In genomic region chr16:95824720-95825534, GRCm38 (mm10) we compare ENCODE assay signal across 9 mouse cellular contexts.
A peak's percentile ranks its signal among the peaks of the same experiment; 100 is the strongest.
DNase-seq lines count a peak whose midpoint lies in the region; ATAC-seq lines count a peak whose summit lies in the region.
"Had no signal": no experiment of that assay in that cellular context is flagged by ENCODE, and none has a peak within 500 bp of the region (broad histone marks: within the 10 kb centered on the region; RNA-seq: fewer than 3 reads in every experiment).

No protein-coding gene starts in this region.

- no peak for ATAC-seq in forebrain, embryonic 13.5 days
- peak; percentile 75 for ATAC-seq in heart, embryonic 14.5 days (ENCODE audit: insufficient number of reproducible peaks, insufficient read depth, low FRiP score, low read depth)
- peak; percentile 79 for ATAC-seq in kidney, embryonic 14.5 days (ENCODE audit: low FRiP score, low TSS enrichment)

- H3K4me3 ChIP-seq in forebrain, embryonic 10.5 days: no peak overlapping the region
- no peak overlapping the region for H3K4me3 ChIP-seq in forebrain, embryonic 13.5 days
- H3K4me3 ChIP-seq in heart, embryonic 14.5 days (ENCODE audit: control insufficient read depth in 1 of 2, insufficient read depth in 1 of 2, low read depth in 1 of 2, low read length in 2 of 2): no peak overlapping the region
- no peak overlapping the region for H3K4me3 ChIP-seq in kidney, embryonic 14.5 days (ENCODE audit: low read length)
- H3K4me3 ChIP-seq: erythroblast, embryonic 14.5 days had no signal

- H3K4me2 ChIP-seq in forebrain, embryonic 13.5 days: no peak overlapping the region
- H3K4me2 ChIP-seq in heart, embryonic 14.5 days (ENCODE audit: low read length): peak overlapping the region; percentile 46
- H3K4me2 ChIP-seq in kidney, embryonic 14.5 days (replicated peaks; ENCODE audit: low read depth, low read length): peak overlapping the region; percentile 5; the same call in 1 of the 2 replicates

- H3K4me1 ChIP-seq in forebrain, embryonic 10.5 days: peaks cover 28% of the 10 kb centered on the region
- peaks cover 7% of the 10 kb centered on the region for H3K4me1 ChIP-seq in forebrain, embryonic 13.5 days
- H3K4me1 ChIP-seq in heart, embryonic 14.5 days (ENCODE audit: control insufficient read depth in 2 of 2, insufficient read depth in 2 of 2, low read length in 2 of 2): peaks cover 20 to 26% of the 10 kb centered on the region in 2 experiments
- H3K4me1 ChIP-seq in kidney, embryonic 14.5 days (ENCODE audit: control insufficient read depth, insufficient read depth, low read length): peaks cover 21% of the 10 kb centered on the region

- no peak overlapping the region for H3K9ac ChIP-seq in forebrain, embryonic 13.5 days
- H3K9ac ChIP-seq in heart, embryonic 14.5 days (ENCODE audit: low read length): peak overlapping the region; percentile 10; the same call in 1 of the 2 replicates
- no peak overlapping the region for H3K9ac ChIP-seq in kidney, embryonic 14.5 days (ENCODE audit: low read depth, low read length)

- no peaks in the 10 kb centered on the region for H3K36me3 ChIP-seq in forebrain, embryonic 10.5 days (replicated peaks)
- no peaks in the 10 kb centered on the region for H3K36me3 ChIP-seq in forebrain, embryonic 13.5 days (ENCODE audit: poor library complexity, severe bottlenecking)
- H3K36me3 ChIP-seq in heart, embryonic 14.5 days (ENCODE audit: control insufficient read depth, insufficient read depth, low read length): no peaks in the 10 kb centered on the region
- H3K36me3 ChIP-seq in kidney, embryonic 14.5 days (ENCODE audit: control insufficient read depth, insufficient read depth, low read length): no peaks in the 10 kb centered on the region

- H3K27me3 ChIP-seq in forebrain, embryonic 10.5 days (ENCODE audit: poor library complexity, severe bottlenecking): no peaks in the 10 kb centered on the region
- no peaks in the 10 kb centered on the region for H3K27me3 ChIP-seq in forebrain, embryonic 13.5 days
- no peaks in the 10 kb centered on the region for H3K27me3 ChIP-seq in heart, embryonic 14.5 days (ENCODE audit: control insufficient read depth, insufficient read depth, low read length)
- no peaks in the 10 kb centered on the region for H3K27me3 ChIP-seq in kidney, embryonic 14.5 days (ENCODE audit: control insufficient read depth, insufficient read depth, low read length)

- H3K27ac ChIP-seq in forebrain, embryonic 10.5 days: peak overlapping the region; percentile 49
- no peak overlapping the region for H3K27ac ChIP-seq in forebrain, embryonic 13.5 days
- peak overlapping the region; percentile 81 to 84 for H3K27ac ChIP-seq in heart, embryonic 14.5 days (replicated peaks in 1 of 2; ENCODE audit: control insufficient read depth in 1 of 2, insufficient read depth in 1 of 2, low read depth in 2 of 2, low read length in 2 of 2)
- H3K27ac ChIP-seq in kidney, embryonic 14.5 days (ENCODE audit: low read depth, low read length): peak overlapping the region; percentile 79

- no peaks in the 10 kb centered on the region for H3K9me3 ChIP-seq in forebrain, embryonic 10.5 days
- H3K9me3 ChIP-seq in forebrain, embryonic 13.5 days (replicated peaks): no peaks in the 10 kb centered on the region
- H3K9me3 ChIP-seq in heart, embryonic 14.5 days (ENCODE audit: control insufficient read depth, low read length): no peaks in the 10 kb centered on the region
- no peaks in the 10 kb centered on the region for H3K9me3 ChIP-seq in kidney, embryonic 14.5 days (ENCODE audit: control insufficient read depth, low read length)

- 57% methylated on average over 7 of the region's 7 CpGs for WGBS in forebrain, embryonic 10.5 days
- 45% methylated on average over 7 of the region's 7 CpGs for WGBS in forebrain, embryonic 13.5 days
- WGBS in heart, embryonic 14.5 days: 6% methylated on average over 7 of the region's 7 CpGs
- 5% methylated on average over 7 of the region's 7 CpGs for WGBS in kidney, embryonic 14.5 days

- no peak for DNase-seq in forebrain, embryonic 10.5 days (ENCODE audit: extremely low spot score, low spot score)
- peak; percentile 62 to 63 for DNase-seq in cerebellum, postnatal 36 days
- DNase-seq in lung, postnatal 14 days: peak; percentile 78
- DNase-seq in spleen, postnatal 10 days (ENCODE audit: low spot score in 2 of 2): peak; percentile 44 to 78
- DNase-seq in right cerebral cortex, postnatal 4 days: no peak

Comparison
In these comparisons a context has a peak if more than half of its experiments do, and no peak if none do; other contexts are left out.
1. DNase-seq: peak in cerebellum, postnatal 36 days (2 of 2), lung, postnatal 14 days (single experiment) and spleen, postnatal 10 days (2 of 2); none in forebrain, embryonic 10.5 days (single experiment) and right cerebral cortex, postnatal 4 days (single experiment).